Mouse (Mus musculus) brain, embryonic 14.5 days (tissue): ENCODE data around the gene Slc6a4.

Experiments used
- CTCF ChIP-seq: fragments of 200-500 bp; IDR thresholded peaks from 2 replicates; pipeline ENCODE4 v1.5.1; 2012; ENCODE audit warnings: inconsistent platforms, mild to moderate bottlenecking, moderate library complexity, borderline replicate concordance; ENCODE audit not compliant: insufficient read depth, insufficient read length; ENCODE audit errors: extremely low read depth
- POLR2A ChIP-seq: fragments of 200-500 bp; IDR thresholded peaks from 2 replicates; pipeline ENCODE4 v1.6.1; 2012; ENCODE audit warnings: mild to moderate bottlenecking, inconsistent platforms, borderline replicate concordance; ENCODE audit not compliant: poor library complexity, insufficient read depth, insufficient read length, severe bottlenecking; ENCODE audit errors: extremely low read depth

DNA sequence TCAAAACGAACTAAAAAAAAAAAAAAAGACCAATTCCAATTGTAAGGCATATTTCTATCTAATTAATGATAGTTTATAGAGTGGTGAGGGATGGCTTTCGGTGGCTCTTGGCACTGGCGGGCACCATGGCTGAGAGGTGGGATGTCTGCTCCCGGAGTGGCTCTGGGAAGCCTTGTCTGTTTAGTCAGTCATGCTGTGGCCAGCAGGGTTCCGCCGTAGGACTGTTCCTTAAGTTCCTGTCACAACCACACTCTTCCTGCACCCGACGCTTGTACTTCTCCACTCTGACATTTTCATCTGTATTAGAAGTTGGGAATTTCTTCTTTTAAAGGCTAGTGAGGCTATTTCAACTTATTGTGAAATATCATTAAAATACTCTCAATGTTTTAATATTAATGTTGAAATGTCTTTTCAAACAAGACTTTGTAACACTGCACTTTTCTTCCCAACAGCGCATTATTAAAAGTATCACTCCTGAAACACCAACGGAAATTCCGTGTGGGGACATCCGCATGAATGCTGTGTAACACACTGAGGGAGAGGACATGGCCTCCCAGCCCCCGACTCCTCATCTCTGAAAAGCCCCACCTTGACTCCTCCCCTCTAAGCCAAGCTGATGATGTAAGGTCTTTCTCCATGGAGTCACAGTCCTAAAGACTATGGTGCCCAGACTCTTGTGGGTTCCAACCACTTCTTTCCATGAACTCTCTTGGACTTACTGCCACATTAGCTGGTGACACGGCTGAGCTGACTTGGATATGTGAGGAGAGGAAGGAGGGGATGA, 32.9 kb downstream of the Slc6a4 start:
- TF ChIP-seq POLR2A (no peak), CTCF (no peak)
